Mouse (Mus musculus) WW6 (cell line): ENCODE data around the gene Plxnb1.

Experiments
- DNase-seq: peaks from one replicate; pipeline ENCODE4 v3.0.0-alpha.2; 2013; ENCODE audit warnings: low read depth, low spot score

Plxnb1 gene

GRCm38 (mm10) chr9:109102541-109102940, 7.4 kb downstream of the Plxnb1 start:
- no peak for DNase-seq

- no peak for DNase-seq
Observed at GRCm38 (mm10) chr9:109103250-109103649, 8.1 kb downstream of the Plxnb1 start.

- DNase-seq: no peak
Observed at GRCm38 (mm10) chr9:109104083-109104482, 8.9 kb downstream of the Plxnb1 start.

DNA sequence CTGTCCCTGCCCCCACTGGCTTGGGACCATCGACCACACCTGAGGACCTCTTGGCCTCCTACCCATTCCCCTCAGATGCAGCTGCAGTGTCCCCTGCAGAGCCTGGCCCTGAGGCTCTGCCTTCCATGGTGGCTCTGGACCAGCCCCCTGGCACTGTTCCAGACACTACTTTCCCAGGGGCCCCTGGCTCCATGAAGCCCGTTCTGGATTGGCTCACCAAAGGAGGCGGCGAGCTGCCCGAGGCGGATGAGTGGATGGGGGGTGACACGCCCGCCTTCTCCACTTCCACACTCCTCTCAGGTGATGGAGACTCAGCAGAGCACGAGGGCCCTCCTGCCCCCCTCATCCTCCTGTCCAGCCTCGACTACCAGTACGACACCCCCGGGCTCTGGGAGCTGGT, 9.8 kb downstream of the Plxnb1 start:
- DNase-seq: no peak

DNA sequence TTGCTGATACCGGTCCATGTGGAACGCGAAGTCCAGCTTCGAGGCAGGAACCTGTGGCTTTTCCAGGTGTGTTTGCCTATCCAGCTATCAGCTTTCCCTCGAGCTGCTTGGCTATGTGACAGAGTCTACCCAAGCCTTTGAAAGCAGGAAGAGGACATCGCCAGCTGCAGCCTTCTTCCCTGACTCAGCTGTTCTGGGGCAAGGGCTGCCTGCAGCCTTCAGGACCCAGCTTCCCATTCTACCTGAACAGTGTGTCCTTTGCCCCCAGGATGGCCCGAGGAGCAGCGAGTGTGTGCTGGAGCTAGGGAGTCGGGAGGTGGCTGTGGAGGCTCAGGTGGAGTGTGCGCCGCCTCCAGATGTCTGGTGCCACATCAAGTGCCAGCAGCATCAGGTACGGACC, 10.5 kb downstream of the Plxnb1 start:
- no peak for DNase-seq

GRCm38 (mm10) chr9:109107341-109107740, 12.2 kb downstream of the Plxnb1 start:
- DNase-seq: no peak

GRCm38 (mm10) chr9:109110240-109110639, 15.1 kb downstream of the Plxnb1 start:
- DNase-seq: no peak

DNA sequence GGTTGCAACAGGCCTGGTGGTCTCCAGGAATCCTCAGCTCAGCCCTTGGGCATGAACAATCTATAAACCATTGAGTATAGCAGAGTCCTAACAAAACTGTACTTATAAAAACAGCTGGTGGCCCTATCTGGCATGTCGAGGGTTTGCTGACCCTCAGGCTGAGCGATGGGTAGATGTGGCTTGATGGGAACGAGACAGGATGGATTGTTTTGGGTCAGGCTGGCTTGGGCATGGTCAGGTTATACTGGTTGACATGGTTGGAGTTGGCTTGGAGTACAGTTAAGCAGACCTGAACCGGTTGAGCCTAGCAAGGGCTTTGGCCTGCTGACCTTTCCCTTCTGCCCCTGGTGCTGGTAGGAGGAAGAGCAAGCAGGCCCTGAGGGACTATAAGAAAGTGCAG, 15.9 kb downstream of the Plxnb1 start:
- no peak for DNase-seq

DNA sequence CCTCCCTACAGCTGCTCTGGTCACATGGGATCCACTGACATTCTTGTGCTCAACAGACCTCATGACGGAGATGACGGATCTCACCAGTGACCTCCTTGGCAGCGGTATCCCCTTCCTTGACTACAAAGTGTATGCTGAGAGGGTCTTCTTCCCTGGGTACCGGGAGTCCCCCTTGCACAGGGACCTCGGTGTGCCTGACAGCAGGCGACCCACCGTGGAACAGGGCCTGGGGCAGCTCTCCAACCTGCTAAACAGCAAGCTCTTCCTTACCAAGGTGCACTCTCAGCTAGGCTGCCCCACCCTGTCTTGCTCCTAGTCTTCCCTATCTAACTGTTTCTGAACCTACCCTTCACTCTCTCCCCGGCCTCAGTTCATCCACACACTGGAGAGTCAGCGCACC, 16.4 kb downstream of the Plxnb1 start:
- DNase-seq: no peak

DNA sequence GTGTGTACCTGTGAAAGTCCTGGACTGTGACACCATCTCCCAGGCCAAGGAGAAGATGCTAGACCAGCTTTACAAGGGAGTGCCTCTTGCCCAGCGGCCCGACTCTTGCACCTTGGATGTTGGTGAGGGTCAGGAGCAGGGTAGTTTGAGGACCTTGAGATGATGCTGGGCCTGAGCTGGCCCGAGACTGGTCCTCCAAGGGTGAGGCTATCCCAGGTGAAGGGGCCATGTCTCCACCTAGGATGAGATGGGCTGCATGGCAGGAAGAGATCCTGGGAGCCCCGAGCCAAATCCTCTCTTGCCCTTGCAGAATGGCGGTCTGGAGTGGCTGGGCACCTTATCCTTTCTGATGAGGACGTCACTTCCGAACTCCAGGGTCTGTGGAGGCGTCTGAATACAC, 18.1 kb downstream of the Plxnb1 start:
- DNase-seq: no peak

DNA sequence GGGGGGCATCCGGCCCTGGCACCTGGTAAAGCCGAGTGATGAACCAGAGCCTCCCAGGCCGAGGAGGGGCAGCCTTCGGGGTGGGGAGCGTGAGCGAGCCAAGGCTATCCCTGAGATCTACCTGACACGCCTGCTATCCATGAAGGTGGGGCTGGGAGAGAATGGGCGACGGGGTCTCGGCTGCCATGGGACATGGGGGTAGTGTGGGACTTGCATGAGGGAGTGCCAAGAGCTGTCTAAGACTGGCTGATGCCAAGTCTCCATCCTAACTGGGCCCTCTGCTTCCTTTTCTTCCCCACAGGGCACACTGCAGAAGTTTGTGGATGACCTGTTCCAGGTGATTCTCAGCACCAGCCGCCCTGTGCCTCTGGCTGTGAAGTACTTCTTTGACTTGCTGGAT, 19.1 kb downstream of the Plxnb1 start:
- DNase-seq: no peak

GRCm38 (mm10) chr9:109114871-109115270, 19.7 kb downstream of the Plxnb1 start:
- DNase-seq: no peak

DNA sequence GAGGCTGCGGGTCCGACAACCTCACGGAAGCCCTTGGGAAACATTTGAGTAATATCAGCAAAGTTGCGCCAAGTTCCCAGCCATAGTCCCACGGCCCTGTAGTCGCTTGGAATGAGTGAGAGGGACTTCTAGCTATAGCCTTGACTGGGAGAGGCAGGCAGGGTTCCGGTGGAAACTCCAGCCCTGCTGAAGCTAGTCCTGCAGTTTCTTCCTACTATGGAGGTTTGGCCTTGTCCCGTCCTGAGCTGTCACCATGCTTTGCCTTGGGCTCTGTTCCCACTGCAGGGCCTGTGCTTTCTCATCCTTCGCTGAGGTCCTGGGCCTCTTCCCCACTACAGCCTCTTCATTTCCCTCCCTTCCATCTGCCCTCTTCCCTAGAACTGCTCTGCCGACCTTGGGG, 21.0 kb downstream of the Plxnb1 start:
- DNase-seq: no peak

- DNase-seq: no peak
Observed at GRCm38 (mm10) chr9:109118106-109118505, 22.9 kb downstream of the Plxnb1 start.

GRCm38 (mm10) chr9:109119571-109119970, 24.4 kb downstream of the Plxnb1 start:
- DNase-seq: no peak

DNA sequence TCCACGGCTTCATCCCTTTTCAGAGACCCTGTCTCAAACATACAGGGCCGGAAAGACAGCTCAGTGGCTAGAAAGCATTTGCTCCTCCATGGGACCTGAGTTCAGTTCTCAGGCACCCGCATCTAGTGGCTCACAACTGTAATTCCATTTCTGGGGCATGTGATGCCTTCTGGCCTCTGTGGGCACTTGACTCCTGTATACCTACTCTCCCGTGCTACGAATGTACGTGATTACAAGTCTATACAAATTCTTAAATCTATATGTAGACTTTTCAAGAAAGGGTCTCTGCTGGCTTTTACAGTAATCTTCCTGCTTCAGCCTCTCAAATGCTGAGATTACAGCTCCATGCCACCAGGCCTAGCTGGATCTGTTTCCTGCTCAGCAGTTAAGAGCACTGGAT, 25.8 kb downstream of the Plxnb1 start:
- DNase-seq: no peak

DNA sequence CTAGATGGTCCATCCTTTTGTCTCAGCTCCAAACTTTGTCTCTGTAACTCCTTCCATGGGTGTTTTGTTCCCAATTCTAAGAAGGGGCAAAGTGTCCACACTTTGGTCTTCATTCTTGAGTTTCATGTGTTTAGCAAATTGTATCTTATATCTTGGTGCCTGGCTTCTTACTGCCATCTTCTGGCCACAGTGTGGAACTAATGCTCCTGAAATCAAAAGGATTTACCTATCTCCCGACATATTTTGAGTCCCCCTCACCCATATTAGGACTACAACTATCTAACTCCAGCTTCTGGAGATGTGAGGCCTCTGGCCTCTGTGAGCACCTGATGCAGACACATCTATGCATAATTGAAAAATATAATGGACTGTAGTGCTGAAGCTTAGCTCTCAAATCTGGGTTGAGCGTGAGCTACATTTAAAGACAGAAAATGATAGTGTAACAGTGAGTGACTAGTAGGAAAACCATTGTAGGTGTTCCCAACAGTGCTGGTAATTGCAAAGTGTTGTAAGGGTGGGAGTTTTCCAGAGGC, 27.4 kb downstream of the Plxnb1 start:
- DNase-seq: no peak

DNA sequence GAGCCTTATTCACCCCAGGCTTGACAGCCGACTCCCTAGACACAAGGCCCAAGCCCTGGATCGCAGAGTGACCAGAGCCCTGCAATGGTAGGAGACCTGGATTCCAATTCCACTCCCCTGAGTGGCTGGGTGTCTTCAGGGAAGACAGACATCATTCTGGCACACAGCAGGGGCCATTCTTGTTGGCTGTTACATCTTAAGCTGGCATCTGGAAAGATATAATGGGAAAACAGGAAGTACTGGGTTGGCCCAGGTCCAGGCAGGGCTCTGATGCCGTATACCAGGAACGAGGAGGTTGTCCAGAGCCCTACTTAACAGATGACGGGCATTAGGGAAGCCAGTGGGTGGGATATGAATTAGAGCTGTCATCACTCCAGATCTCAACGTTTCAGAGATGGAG, 28.1 kb downstream of the Plxnb1 start:
- DNase-seq: no peak

DNA sequence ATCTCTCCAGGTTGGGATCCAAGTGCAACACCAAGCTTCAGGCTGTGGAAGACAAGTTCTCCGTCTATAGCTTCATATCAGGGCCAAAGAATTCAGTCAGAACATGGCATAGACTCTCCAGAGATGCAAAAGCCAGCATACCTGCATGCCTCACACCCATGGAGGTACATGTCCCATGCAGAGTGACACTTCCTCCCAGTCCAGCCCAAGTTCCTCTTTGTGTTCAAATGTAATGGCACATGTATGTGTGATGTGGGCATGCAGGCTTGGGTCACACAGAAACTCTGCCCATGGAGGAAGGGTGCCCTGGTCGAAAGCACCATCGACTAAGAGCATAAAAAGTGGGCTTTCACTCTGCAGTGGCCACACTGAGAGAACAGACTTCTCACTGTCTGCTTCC, 29.0 kb downstream of the Plxnb1 start:
- no peak for DNase-seq

DNA sequence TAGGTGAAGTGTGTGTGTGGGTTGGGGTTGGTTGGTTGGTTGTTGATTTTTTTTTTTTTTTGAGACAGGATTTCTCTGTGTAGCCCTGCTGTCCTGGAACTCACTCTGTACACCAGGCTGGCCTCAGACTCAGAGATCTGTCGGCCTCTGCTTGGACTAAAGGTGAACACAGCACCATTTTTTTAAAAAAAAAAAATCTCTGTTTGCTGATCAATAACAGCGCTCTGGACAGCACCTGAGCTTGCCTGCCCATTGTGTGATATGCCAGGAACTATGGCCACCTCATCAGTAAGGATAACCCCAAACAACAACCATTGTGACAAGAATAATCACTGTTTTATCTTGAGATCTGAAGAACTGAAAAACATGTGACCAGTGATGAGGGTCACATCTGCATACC, 29.9 kb downstream of the Plxnb1 start:
- no peak for DNase-seq

DNA sequence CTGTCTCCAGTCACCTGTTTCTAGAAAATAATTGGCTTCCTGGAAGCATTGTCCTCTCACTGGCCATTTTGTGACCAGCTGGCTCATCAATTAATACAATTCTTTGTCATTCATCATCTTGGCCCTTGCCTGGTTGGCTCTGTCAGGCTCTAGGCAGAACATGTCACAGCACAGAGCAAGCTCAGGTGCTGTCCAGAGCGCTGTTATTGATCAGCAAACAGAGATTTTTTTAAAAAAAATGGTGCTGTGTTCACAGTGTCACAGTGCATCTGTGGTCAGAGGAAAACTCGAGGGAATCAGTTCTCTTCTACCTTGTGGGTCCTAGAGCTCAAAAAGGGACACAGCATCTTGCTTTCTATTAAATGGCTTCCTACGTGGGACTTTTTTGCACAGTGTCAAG, 30.3 kb downstream of the Plxnb1 start:
- DNase-seq: no peak

GRCm38 (mm10) chr9:109127076-109127475, 31.9 kb downstream of the Plxnb1 start:
- no peak for DNase-seq

- no peak for DNase-seq
Observed at GRCm38 (mm10) chr9:109128211-109128610, 33.0 kb downstream of the Plxnb1 start.

DNA sequence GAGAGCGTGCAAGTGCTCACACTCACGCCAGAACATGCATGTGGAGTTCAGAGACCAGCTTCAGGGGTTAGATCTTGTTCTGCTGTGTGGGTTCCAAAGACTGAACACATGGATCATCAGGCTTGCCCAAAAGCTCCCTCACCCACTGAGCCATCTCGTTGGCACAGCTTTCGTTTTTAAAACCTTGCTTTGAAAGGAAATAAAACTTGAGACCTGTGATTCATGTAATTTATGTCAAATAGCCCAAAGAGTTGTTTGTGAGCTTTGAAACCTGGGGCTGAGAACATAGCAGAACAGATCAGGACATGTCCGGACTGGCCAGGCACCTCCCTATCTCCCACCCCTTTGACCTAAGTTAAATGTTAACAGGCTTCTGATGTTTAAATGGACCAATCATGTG, 34.9 kb downstream of the Plxnb1 start:
- no peak for DNase-seq
